Mouse (Mus musculus): ENCODE data around the gene Dusp12.
A peak's percentile ranks its signal among the peaks of the same experiment; 100 is the strongest.

Dusp12 gene

DNA sequence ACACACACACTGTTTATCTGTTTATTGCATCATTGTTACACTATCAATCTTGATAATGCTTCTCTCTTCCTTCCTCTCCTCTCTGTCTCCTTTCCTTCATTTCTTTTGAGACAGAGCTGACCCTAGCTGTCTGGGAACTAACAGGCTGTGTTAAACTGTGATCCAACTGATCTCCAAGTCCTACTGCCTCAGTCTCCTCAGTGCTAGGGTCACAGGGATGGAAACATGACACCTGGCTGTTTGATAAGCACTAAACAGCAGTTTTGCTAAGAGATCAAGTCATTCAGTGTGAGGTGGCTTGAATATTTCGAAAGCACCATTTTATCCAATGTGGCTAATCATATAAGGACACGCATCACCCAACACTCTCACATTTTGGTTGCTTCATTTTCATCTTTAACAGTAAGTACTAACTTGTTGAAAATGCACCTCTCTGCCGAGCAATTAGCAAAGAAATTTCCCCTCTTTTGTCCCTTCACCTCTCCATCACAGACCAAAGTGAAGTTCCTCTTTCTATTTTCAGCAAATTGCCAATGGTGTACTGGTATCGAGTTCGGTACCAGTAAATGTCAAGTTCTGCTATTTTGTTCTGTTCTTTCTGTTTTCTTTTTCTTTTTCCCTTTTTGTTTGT is 11.4 kb upstream of the Dusp12 start:
- DNase-seq, result no peak

- no peak for DNase-seq
These were observed 9.6 kb upstream of the Dusp12 start for GRCm38 (mm10) chr1:170894603-170895602.

DNA sequence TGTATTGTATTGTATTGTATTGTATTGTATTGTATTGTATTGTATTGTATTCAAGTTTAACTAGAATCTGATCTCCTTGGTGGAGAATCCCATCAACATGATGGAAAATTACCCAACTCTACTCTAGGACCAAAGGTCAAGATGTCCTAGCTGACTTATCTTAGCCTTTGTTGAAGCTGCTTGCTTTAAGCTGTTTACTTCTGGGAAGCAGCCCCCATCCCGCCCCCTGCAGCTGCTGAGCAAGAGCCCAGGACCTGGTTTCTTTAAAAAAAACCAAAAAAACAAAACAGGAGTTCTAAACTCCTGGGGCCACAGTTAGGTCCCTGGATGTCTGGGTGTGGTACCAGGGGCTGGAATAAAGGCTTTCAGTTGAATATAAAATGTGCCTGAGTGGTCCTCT is 6.9 kb upstream of the Dusp12 start:
- DNase-seq, result no peak

- peak; percentile 34 for DNase-seq
These were observed 6.3 kb upstream of the Dusp12 start for GRCm38 (mm10) chr1:170891646-170892045.

- no peak for DNase-seq
These were observed 4.0 kb upstream of the Dusp12 start for GRCm38 (mm10) chr1:170889310-170889709.

DNA sequence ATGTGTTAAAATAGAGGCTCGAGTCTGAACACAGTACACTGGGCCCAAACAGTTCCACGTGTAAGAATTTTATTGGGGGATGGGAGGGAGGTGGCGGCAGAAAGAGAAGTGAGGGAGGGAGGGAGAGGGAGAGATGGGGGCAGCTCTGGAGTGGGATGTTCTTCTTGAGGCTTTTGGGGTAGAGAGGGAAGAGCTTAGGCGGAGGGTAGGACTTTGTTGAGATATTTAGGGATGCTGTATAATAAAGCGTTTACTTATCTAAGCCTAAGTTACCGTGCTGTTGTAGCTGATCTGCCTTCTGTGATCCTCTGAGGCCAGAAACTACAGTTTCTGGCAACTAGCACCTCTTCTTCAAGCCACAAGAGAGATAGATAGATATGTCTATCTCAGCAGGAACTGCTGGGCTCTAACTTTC is 711 bp upstream of the Dusp12 start:
- DNase-seq, result no peak

GRCm38 (mm10) chr1:170884390-170884789 is 950 bp downstream of the Dusp12 start:
- DNase-seq, result no peak

- no peak for DNase-seq
These were observed 2.3 kb downstream of the Dusp12 start for GRCm38 (mm10) chr1:170882915-170883485.

DNA sequence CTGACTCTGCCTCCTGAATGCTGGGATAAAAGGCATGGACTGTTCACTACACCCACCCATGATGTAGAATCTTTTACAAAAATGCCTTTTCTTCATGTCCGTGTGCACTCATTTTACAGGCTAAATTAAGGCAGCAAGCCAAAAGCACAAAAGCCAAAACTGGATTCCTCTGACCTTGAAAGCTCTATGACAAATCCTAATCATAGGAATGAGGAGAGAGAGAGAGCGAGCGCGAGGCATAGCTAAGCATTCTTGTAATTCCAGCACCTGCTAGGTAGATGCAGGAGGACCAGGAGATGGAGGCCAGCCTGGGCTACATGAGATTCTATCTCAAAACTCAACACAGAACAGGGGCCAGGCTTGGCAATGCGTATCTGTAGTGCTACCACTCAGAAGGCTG is 8.4 kb downstream of the Dusp12 start:
- no peak for DNase-seq

GRCm38 (mm10) chr1:170875676-170876075 is 9.7 kb downstream of the Dusp12 start:
- no peak for DNase-seq

- no peak for DNase-seq
These were observed 13.4 kb downstream of the Dusp12 start for GRCm38 (mm10) chr1:170871961-170872360.

DNA sequence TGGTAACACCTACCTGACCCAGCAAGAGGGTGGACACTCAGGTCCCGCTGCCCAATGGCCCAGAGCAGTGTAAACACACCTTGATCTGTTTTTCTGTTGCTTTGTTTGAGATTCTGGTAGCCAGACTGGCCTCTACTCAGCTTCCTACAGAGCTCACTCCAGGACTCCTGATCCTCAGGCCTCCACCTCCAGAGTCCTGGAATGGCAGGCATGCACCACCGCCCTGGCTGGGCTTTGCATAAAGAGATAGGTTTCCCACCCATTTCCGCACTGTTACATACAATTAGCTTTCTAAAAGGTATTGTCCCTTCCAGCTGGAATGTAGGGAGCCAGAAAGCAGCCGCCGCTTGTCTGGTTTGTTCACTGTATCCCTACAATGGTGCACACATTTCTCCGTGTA is 13.9 kb downstream of the Dusp12 start:
- DNase-seq, result no peak

GRCm38 (mm10) chr1:170868905-170869283 is 16.4 kb downstream of the Dusp12 start:
- no peak for DNase-seq

- peak; percentile 78 for DNase-seq
These were observed 17.0 kb downstream of the Dusp12 start for GRCm38 (mm10) chr1:170868107-170868904.

GRCm38 (mm10) chr1:170867691-170868105 is 17.6 kb downstream of the Dusp12 start, which contains the start of gene Atf6:
Gene Atf6, minus strand, starts transcription at chr1:170867771.
- DNase-seq, result peak; percentile 96

- peak; percentile 34 for DNase-seq
These were observed 18.2 kb downstream of the Dusp12 start for GRCm38 (mm10) chr1:170866992-170867690.

GRCm38 (mm10) chr1:170865406-170865805 is 19.9 kb downstream of the Dusp12 start:
- DNase-seq, result no peak

- DNase-seq, result no peak
These were observed 20.6 kb downstream of the Dusp12 start for GRCm38 (mm10) chr1:170864754-170865153.

GRCm38 (mm10) chr1:170864234-170864633 is 21.1 kb downstream of the Dusp12 start:
- DNase-seq, result no peak

GRCm38 (mm10) chr1:170863033-170863432 is 22.3 kb downstream of the Dusp12 start:
- DNase-seq, result no peak

DNA sequence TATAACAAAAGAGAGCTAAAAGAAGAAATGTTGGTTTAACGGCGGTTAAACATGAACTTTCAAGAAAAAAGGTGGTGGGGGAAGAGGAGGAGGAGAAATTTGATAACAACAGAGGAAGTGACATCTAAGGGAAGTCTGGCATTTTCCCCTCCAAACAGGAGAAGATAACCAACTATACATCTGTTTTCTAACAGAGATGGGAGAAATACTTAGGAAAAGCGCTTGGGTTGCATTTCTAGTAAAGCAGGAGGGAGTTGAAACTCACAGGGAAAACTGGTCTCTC is 23.0 kb downstream of the Dusp12 start:
- DNase-seq, result no peak
